Mouse (Mus musculus) lung, postnatal 10 days (tissue): ENCODE measurements at regions not wholly inside any gene's neighbourhood (a gene's known extent, or its start where the extent isn't known, plus 50 kb on each side); places are given as distances from the start of the nearest gene placed in this dataset.

ENCODE experiments used
- DNase-seq: peaks from one replicate; pipeline ENCODE4 v3.0.0; 2021

- DNase-seq, result no peak
Measured at GRCm38 (mm10) chr10:68378212-68378611, 99.7 kb upstream of the Arid5b start.

- DNase-seq, result no peak
Measured at GRCm38 (mm10) chr10:68377479-68377878, 98.9 kb upstream of the Arid5b start.

GRCm38 (mm10) chr10:68373875-68374274 is 95.3 kb upstream of the Arid5b start:
- peak; percentile 42 for DNase-seq

GRCm38 (mm10) chr10:68371785-68372184 is 93.2 kb upstream of the Arid5b start:
- peak; percentile 24 for DNase-seq

GRCm38 (mm10) chr10:68370986-68371385 is 92.4 kb upstream of the Arid5b start:
- DNase-seq, result no peak

- DNase-seq, result no peak
Measured at GRCm38 (mm10) chr10:68366796-68367195, 88.3 kb upstream of the Arid5b start.

- DNase-seq, result peak; percentile 13
Measured at GRCm38 (mm10) chr10:68360765-68361483, 82.4 kb upstream of the Arid5b start.

- no peak for DNase-seq
Measured at GRCm38 (mm10) chr10:68359135-68359534, 80.6 kb upstream of the Arid5b start.

GRCm38 (mm10) chr10:68356973-68357372 is 78.4 kb upstream of the Arid5b start:
- DNase-seq, result peak; percentile 52

GRCm38 (mm10) chr10:68356521-68356920 is 78.0 kb upstream of the Arid5b start:
- DNase-seq, result no peak

GRCm38 (mm10) chr10:68356093-68356485 is 77.5 kb upstream of the Arid5b start:
- DNase-seq, result no peak

- peak; percentile 25 for DNase-seq
Measured at GRCm38 (mm10) chr10:68355471-68356092, 77.0 kb upstream of the Arid5b start.

GRCm38 (mm10) chr10:68354335-68355231 is 76.0 kb upstream of the Arid5b start:
- DNase-seq, result peak; percentile 79

- DNase-seq, result peak; percentile 45
Measured at GRCm38 (mm10) chr10:68353692-68354232, 75.2 kb upstream of the Arid5b start.

GRCm38 (mm10) chr10:68351841-68352555 is 73.5 kb upstream of the Arid5b start:
- no peak for DNase-seq

GRCm38 (mm10) chr10:68351441-68351840 is 72.9 kb upstream of the Arid5b start:
- DNase-seq, result no peak

GRCm38 (mm10) chr10:68350798-68351197 is 72.3 kb upstream of the Arid5b start:
- DNase-seq, result no peak

GRCm38 (mm10) chr10:68347806-68348205 is 69.3 kb upstream of the Arid5b start:
- DNase-seq, result no peak

GRCm38 (mm10) chr10:68344991-68345720 is 66.6 kb upstream of the Arid5b start:
- no peak for DNase-seq

- DNase-seq, result no peak
Measured at GRCm38 (mm10) chr10:68344211-68344610, 65.7 kb upstream of the Arid5b start.

GRCm38 (mm10) chr10:68334054-68334453 is 55.5 kb upstream of the Arid5b start:
- DNase-seq, result no peak
